Mouse (Mus musculus): ENCODE results near the gene Gmeb2. TPM values are rescaled to one million over a fixed set of nuclear protein-coding genes. Genes with fewer than 3 reads are reported as not detected.

The Gmeb2 gene
- total RNA-seq, 2 experiments from 2014 or later: 17.1 to 17.4 TPM

GRCm38 (mm10) chr2:181274639-181275038, 13.2 kb downstream of the Gmeb2 start:
- DNase-seq: no peak

GRCm38 (mm10) chr2:181273829-181274228, 14.0 kb downstream of the Gmeb2 start:
- DNase-seq: no peak

GRCm38 (mm10) chr2:181272092-181272491, 15.7 kb downstream of the Gmeb2 start:
- no peak for DNase-seq

- no peak for DNase-seq
These were observed 21.0 kb downstream of the Gmeb2 start for GRCm38 (mm10) chr2:181266839-181267238.

GRCm38 (mm10) chr2:181253248-181253647, 34.6 kb downstream of the Gmeb2 start:
- DNase-seq: no peak

GRCm38 (mm10) chr2:181251841-181252240, 36.0 kb downstream of the Gmeb2 start:
- DNase-seq: no peak

GRCm38 (mm10) chr2:181249217-181249616, 38.6 kb downstream of the Gmeb2 start:
- no peak for DNase-seq

GRCm38 (mm10) chr2:181245031-181245430, 42.8 kb downstream of the Gmeb2 start:
- DNase-seq: no peak

- DNase-seq: no peak
These were observed 44.0 kb downstream of the Gmeb2 start for GRCm38 (mm10) chr2:181243706-181244394.

- no peak for DNase-seq
These were observed 45.5 kb downstream of the Gmeb2 start for GRCm38 (mm10) chr2:181242314-181242665.

GRCm38 (mm10) chr2:181241602-181242313, 46.1 kb downstream of the Gmeb2 start, which contains the start of gene Helz2:
Gene Helz2, minus strand, starts transcription at chr2:181242027.
- no peak for DNase-seq

GRCm38 (mm10) chr2:181240806-181241440, 46.9 kb downstream of the Gmeb2 start:
- no peak for DNase-seq

- no peak for DNase-seq
These were observed 48.6 kb downstream of the Gmeb2 start for GRCm38 (mm10) chr2:181239261-181239660.

GRCm38 (mm10) chr2:181238861-181239260, 49.0 kb downstream of the Gmeb2 start:
- no peak for DNase-seq

- no peak for DNase-seq
These were observed 49.7 kb downstream of the Gmeb2 start for GRCm38 (mm10) chr2:181238091-181238610.

GRCm38 (mm10) chr2:181237251-181238014, 50.4 kb downstream of the Gmeb2 start:
- no peak for DNase-seq

- DNase-seq: no peak
These were observed 51.9 kb downstream of the Gmeb2 start for GRCm38 (mm10) chr2:181235681-181236566.

GRCm38 (mm10) chr2:181234680-181235079, 53.2 kb downstream of the Gmeb2 start:
- DNase-seq: no peak

- no peak for DNase-seq
These were observed 54.4 kb downstream of the Gmeb2 start for GRCm38 (mm10) chr2:181233443-181233842.

- DNase-seq: no peak
These were observed 56.7 kb downstream of the Gmeb2 start for GRCm38 (mm10) chr2:181231171-181231570.

GRCm38 (mm10) chr2:181228335-181228734, 59.5 kb downstream of the Gmeb2 start:
- no peak for DNase-seq
